Mouse (Mus musculus) embryonic facial prominence, embryonic 14.5 days (tissue): Measurements from ENCODE around the gene Slc24a1. TPM values are rescaled to one million over a fixed set of nuclear protein-coding genes. Genes with fewer than 3 reads are reported as not detected.

ENCODE experiments used
- ATAC-seq: fragments of 200-750 bp; cut with Nextera tagmentation; 2 replicates; pipeline ENCODE4 v1.8.0; 2017; ENCODE audit warnings: low read depth, moderate number of reproducible peaks, moderate TSS enrichment
- DNase-seq: peaks from one replicate; pipeline ENCODE4 v3.0.0-alpha.2; 2015; ENCODE audit warnings: low spot score
- H3K27ac ChIP-seq: fragments of 300-500 bp; sonication (generic); replicated peaks from 2 replicates; pipeline ENCODE4 v1.5.1; 2014; ENCODE audit warnings: low read depth, mild to moderate bottlenecking, low read length, moderate library complexity
- H3K27me3 ChIP-seq: fragments of 300-500 bp; sonication (generic); replicated peaks from 2 replicates; pipeline ENCODE4 v1.6.1; 2014; ENCODE audit warnings: low read length; ENCODE audit not compliant: control insufficient read depth, insufficient read depth
- H3K36me3 ChIP-seq: fragments of 300-500 bp; sonication (generic); 2 replicates; pipeline ENCODE4 v1.6.1; 2014; ENCODE audit warnings: low read length, mixed read lengths; ENCODE audit not compliant: control insufficient read depth, insufficient read depth
- H3K4me1 ChIP-seq: fragments of 300-500 bp; sonication (generic); 2 replicates; pipeline ENCODE4 v1.6.1; 2014; ENCODE audit warnings: antibody characterized with exemption, low read length; ENCODE audit not compliant: control insufficient read depth, insufficient read depth
- H3K4me2 ChIP-seq: fragments of 300-500 bp; sonication (generic); 2 replicates; pipeline ENCODE4 v1.6.1; 2014; ENCODE audit warnings: low read depth, mild to moderate bottlenecking, low read length, moderate library complexity, mixed read lengths
- H3K4me3 ChIP-seq: fragments of 300-500 bp; sonication (generic); 2 replicates; pipeline ENCODE4 v1.5.1; 2014; ENCODE audit warnings: low read depth, mild to moderate bottlenecking, low read length
- H3K9ac ChIP-seq: fragments of 300-500 bp; sonication (generic); 2 replicates; pipeline ENCODE4 v1.6.1; 2014; ENCODE audit warnings: low read depth, mild to moderate bottlenecking, low read length, moderate library complexity, mixed read lengths
- H3K9me3 ChIP-seq: fragments of 300-500 bp; sonication (generic); 2 replicates; pipeline ENCODE4 v1.6.1; 2016; ENCODE audit warnings: low read length; ENCODE audit not compliant: control insufficient read depth
- WGBS: fragments of 180-500 bp; shearing (Covaris S2); extraction: QIAGEN DNeasy Blood & Tissue Kit; methylation state at CpG from one replicate; pipeline ENCODE4 v1.1.7; 2014; 5-methylcytosine and 5-hydroxymethylcytosine counted together
- polyA plus RNA-seq: library from polyadenylated mRNA; unstranded; fragments of >200 nt; fragmentation: Nextera tagmentation; extraction: Ambion mirVana; gene quantifications from 2 replicates; pipeline ENCODE4 v1.2.1, GENCODE M21; 2014

Slc24a1 gene
- polyA plus RNA-seq, 1 experiment from 2014 or later: not detected

GRCm38 (mm10) chr9:64941650-64942049 lies 9.8 kb downstream of the Slc24a1 start:
- no peak overlapping the region for H3K27ac ChIP-seq

GRCm38 (mm10) chr9:64940731-64941346 lies 10.6 kb downstream of the Slc24a1 start:
- peak; percentile 50 for DNase-seq
- ATAC-seq: 0 out of 2 replicates have a peak, but pooled peaks have one; percentile 18

More at GRCm38 (mm10) chr9:64941650-64942049, 9.8 kb downstream of the Slc24a1 start:
- H3K9ac ChIP-seq: no peak overlapping the region
- DNase-seq (no peak), ATAC-seq (no peak)
- H3K4me3 ChIP-seq: no peak overlapping the region
- no peaks in the 10 kb centered on the region for H3K9me3 ChIP-seq
- H3K4me1 ChIP-seq: 0 out of 2 replicates have a peak, but pooled peaks cover 6% of the 10 kb centered on the region
- H3K27me3 ChIP-seq: no peaks in the 10 kb centered on the region
- WGBS: 79% methylated on average over 4 of the region's 4 CpGs
- H3K36me3 ChIP-seq: no peaks in the 10 kb centered on the region
- no peak overlapping the region for H3K4me2 ChIP-seq

GRCm38 (mm10) chr9:64939790-64940189 lies 11.6 kb downstream of the Slc24a1 start:
- 79% methylated on average over 2 of the region's 2 CpGs for WGBS
- Histone ChIP-seq H3K36me3 (no peaks in the 10 kb centered on the region), H3K4me2 (no peak overlapping the region), H3K27me3 (no peaks in the 10 kb centered on the region), H3K9ac (no peak overlapping the region), H3K4me3 (no peak overlapping the region), H3K4me1 (0 out of 2 replicates have a peak, but pooled peaks cover 6% of the 10 kb centered on the region), H3K27ac (no peak overlapping the region), H3K9me3 (no peaks in the 10 kb centered on the region)
- no peak for DNase-seq
- ATAC-seq: no peak

More at GRCm38 (mm10) chr9:64940731-64941346, 10.6 kb downstream of the Slc24a1 start:
- H3K4me2 ChIP-seq: no peak overlapping the region
- 66% methylated on average over 11 of the region's 11 CpGs for WGBS
- H3K9me3 ChIP-seq: no peaks in the 10 kb centered on the region
- 0 out of 2 replicates have a peak overlapping the region, but pooled peaks have one; percentile 6 for H3K9ac ChIP-seq
- H3K4me1 ChIP-seq: 0 out of 2 replicates have a peak, but pooled peaks cover 6% of the 10 kb centered on the region
- no peaks in the 10 kb centered on the region for H3K27me3 ChIP-seq
- no peak overlapping the region for H3K4me3 ChIP-seq
- H3K27ac ChIP-seq: no peak overlapping the region; the same call in 1 of the 2 replicates
- no peaks in the 10 kb centered on the region for H3K36me3 ChIP-seq

GRCm38 (mm10) chr9:64939281-64939680 lies 12.1 kb downstream of the Slc24a1 start:
- DNase-seq (no peak), ATAC-seq (no peak)
- WGBS: 57% methylated on average over 4 of the region's 4 CpGs
- Histone ChIP-seq H3K9me3 (no peaks in the 10 kb centered on the region), H3K9ac (0 out of 2 replicates have a peak overlapping the region, but pooled peaks have one; percentile 15), H3K36me3 (no peaks in the 10 kb centered on the region), H3K27me3 (no peaks in the 10 kb centered on the region), H3K4me2 (no peak overlapping the region), H3K4me1 (0 out of 2 replicates have a peak, but pooled peaks cover 6% of the 10 kb centered on the region), H3K4me3 (no peak overlapping the region), H3K27ac (no peak overlapping the region)

- Histone ChIP-seq H3K36me3 (no peaks in the 10 kb centered on the region), H3K27me3 (no peaks in the 10 kb centered on the region), H3K9ac (no peak overlapping the region), H3K4me1 (0 out of 2 replicates have a peak, but pooled peaks cover 6% of the 10 kb centered on the region), H3K4me2 (no peak overlapping the region), H3K27ac (no peak overlapping the region), H3K9me3 (no peaks in the 10 kb centered on the region), H3K4me3 (no peak overlapping the region)
- 81% methylated on average over 5 of the region's 5 CpGs for WGBS
- DNase-seq: no peak
- ATAC-seq: no peak
Observed at GRCm38 (mm10) chr9:64938535-64938934, 12.9 kb downstream of the Slc24a1 start.

- no peak overlapping the region for H3K9ac ChIP-seq
- H3K9me3 ChIP-seq: no peaks in the 10 kb centered on the region
- 0 out of 2 replicates have a peak, but pooled peaks cover 6% of the 10 kb centered on the region for H3K4me1 ChIP-seq
- DNase-seq (no peak), ATAC-seq (no peak)
- H3K27me3 ChIP-seq: no peaks in the 10 kb centered on the region
- 62% methylated on average over 5 of the region's 5 CpGs for WGBS
- H3K27ac ChIP-seq: no peak overlapping the region
- no peak overlapping the region for H3K4me3 ChIP-seq
- H3K36me3 ChIP-seq: no peaks in the 10 kb centered on the region
- H3K4me2 ChIP-seq: no peak overlapping the region
Observed at GRCm38 (mm10) chr9:64937491-64937890, 13.9 kb downstream of the Slc24a1 start.

GRCm38 (mm10) chr9:64936508-64936907 lies 14.9 kb downstream of the Slc24a1 start:
- H3K4me2 ChIP-seq: no peak overlapping the region
- H3K36me3 ChIP-seq: no peaks in the 10 kb centered on the region
- H3K9me3 ChIP-seq: no peaks in the 10 kb centered on the region
- no peak overlapping the region for H3K27ac ChIP-seq
- no peaks in the 10 kb centered on the region for H3K27me3 ChIP-seq
- no peak overlapping the region for H3K9ac ChIP-seq
- H3K4me1 ChIP-seq: 0 out of 2 replicates have a peak, but pooled peaks cover 6% of the 10 kb centered on the region
- no peak overlapping the region for H3K4me3 ChIP-seq
- DNase-seq (peak; percentile 68), ATAC-seq (peak; percentile 32; the same call in 1 of the 2 replicates)
- WGBS: 0% methylated on average over 6 of the region's 6 CpGs

- Histone ChIP-seq H3K9ac (no peak overlapping the region), H3K36me3 (no peaks in the 10 kb centered on the region), H3K27ac (no peak overlapping the region), H3K9me3 (no peaks in the 10 kb centered on the region), H3K4me1 (no peaks in the 10 kb centered on the region), H3K4me3 (no peak overlapping the region), H3K27me3 (no peaks in the 10 kb centered on the region), H3K4me2 (no peak overlapping the region)
- 51% methylated on average over 15 of the region's 15 CpGs for WGBS
- DNase-seq (peak; percentile 38), ATAC-seq (peak; percentile 62; the same call in 1 of the 2 replicates)
Observed at GRCm38 (mm10) chr9:64934015-64934754, 17.2 kb downstream of the Slc24a1 start.
